Mouse (Mus musculus): ENCODE measurements around the gene Golga4. TPM values are rescaled to one million over a fixed set of nuclear protein-coding genes. Genes with fewer than 3 reads are reported as not detected.

The Golga4 gene
- polyA plus RNA-seq, 1 experiment from 2014 or later: 48.5 TPM

DNA sequence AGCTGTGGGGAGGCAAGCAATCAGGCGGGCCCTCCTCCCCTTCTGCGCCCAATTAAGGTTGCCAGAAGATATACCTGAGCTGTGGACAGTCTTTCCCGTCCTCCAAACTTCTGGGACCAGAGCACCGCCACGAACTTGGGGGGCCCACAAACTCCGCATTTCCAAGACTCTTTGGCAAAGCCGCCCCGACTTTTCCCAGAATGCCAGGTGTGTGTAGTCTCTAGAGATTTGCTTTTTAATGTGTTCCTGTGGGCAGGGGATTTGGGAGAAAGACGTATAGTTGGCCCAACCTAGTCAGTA lies 19.0 kb upstream of the Golga4 start:
- under 1% methylated on average over 9 of the region's 9 CpGs for WGBS
- Histone ChIP-seq H3K36me3 (ENCODE audit: control insufficient read depth, insufficient read depth, low read length) (no peaks in the 10 kb centered on the region), H3K9me3 (ENCODE audit: control insufficient read depth, low read length) (no peaks in the 10 kb centered on the region), H3K4me1 (ENCODE audit: control insufficient read depth, insufficient read depth, low read length) (peaks cover 20% of the 10 kb centered on the region), H3K9ac (ENCODE audit: low read length) (no peak overlapping the region), H3K27me3 (ENCODE audit: control insufficient read depth, insufficient read depth, low read length) (peaks cover 70% of the 10 kb centered on the region), H3K27ac (ENCODE audit: low read depth, low read length) (no peak overlapping the region), H3K4me3 (ENCODE audit: low read depth, low read length) (no peak overlapping the region), H3K4me2 (peak overlapping the region; percentile 29; the same call in 1 of the 2 replicates)
- DNase-seq (ENCODE audit: low spot score, missing footprints) (peak; percentile 93), ATAC-seq (ENCODE audit: low FRiP score) (no peak)

GRCm38 (mm10) chr9:118487636-118488035 lies 18.4 kb upstream of the Golga4 start:
- 0% methylated on average over 22 of the region's 22 CpGs for WGBS
- H3K4me3 ChIP-seq (ENCODE audit: low read depth, low read length): peak overlapping the region; percentile 23
- H3K4me2 ChIP-seq: peak overlapping the region; percentile 39
- DNase-seq (ENCODE audit: low spot score, missing footprints) (peak; percentile 95), ATAC-seq (ENCODE audit: low FRiP score) (no peak)
- no peak overlapping the region for H3K27ac ChIP-seq (ENCODE audit: low read depth, low read length)
- H3K27me3 ChIP-seq (ENCODE audit: control insufficient read depth, insufficient read depth, low read length): peaks cover 66% of the 10 kb centered on the region
- H3K9me3 ChIP-seq (ENCODE audit: control insufficient read depth, low read length): no peaks in the 10 kb centered on the region
- no peaks in the 10 kb centered on the region for H3K36me3 ChIP-seq (ENCODE audit: control insufficient read depth, insufficient read depth, low read length)
- H3K4me1 ChIP-seq (ENCODE audit: control insufficient read depth, insufficient read depth, low read length): peaks cover 20% of the 10 kb centered on the region
- no peak overlapping the region for H3K9ac ChIP-seq (ENCODE audit: low read length)

DNA sequence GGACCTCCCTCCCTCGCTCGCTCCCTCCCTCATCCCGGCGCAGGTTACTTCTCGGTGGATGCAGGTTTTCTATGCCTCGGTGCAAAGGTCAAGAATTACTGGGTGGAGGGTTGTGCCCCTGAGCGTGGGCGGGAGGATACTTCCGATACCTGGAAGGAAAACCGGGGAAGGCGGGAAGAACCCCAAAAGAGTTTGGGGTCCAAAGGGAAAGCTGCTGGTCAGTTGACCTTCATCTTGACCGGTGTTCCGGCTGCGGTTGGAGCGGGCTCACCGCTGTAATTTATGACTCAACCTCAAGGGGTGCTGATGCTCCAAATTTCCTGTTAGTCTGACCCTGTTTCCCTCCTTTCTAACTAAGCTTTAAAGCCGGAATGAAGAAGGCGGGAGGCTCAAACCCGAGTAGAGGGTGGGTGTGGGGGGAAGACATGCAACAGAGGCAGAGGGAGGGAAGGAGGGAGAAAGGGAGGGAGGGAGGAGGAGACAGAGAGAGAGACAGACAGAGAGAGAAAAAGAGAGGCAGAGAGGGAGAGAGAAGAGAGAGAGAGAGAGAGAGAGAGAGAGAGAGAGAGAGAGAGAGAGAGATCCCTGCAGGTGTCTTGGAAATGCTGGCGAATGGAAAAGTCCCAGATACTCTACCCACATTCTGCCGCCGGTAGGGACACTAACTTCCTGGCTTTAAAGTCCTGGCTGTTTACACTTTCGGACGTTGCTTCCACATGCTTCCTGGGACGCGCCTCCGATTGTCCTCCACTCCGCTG lies 17.8 kb upstream of the Golga4 start:
- Histone ChIP-seq H3K4me2 (peak overlapping the region; percentile 39), H3K27me3 (ENCODE audit: control insufficient read depth, insufficient read depth, low read length) (peaks cover 60% of the 10 kb centered on the region), H3K9me3 (ENCODE audit: control insufficient read depth, low read length) (no peaks in the 10 kb centered on the region), H3K4me1 (ENCODE audit: control insufficient read depth, insufficient read depth, low read length) (peaks cover 20% of the 10 kb centered on the region), H3K36me3 (ENCODE audit: control insufficient read depth, insufficient read depth, low read length) (no peaks in the 10 kb centered on the region), H3K9ac (ENCODE audit: low read length) (no peak overlapping the region), H3K27ac (ENCODE audit: low read depth, low read length) (no peak overlapping the region), H3K4me3 (ENCODE audit: low read depth, low read length) (peak overlapping the region; percentile 23)
- peak; percentile 96 for DNase-seq (ENCODE audit: low spot score, missing footprints)
- ATAC-seq (ENCODE audit: low FRiP score): peak; percentile 50; the same call in 1 of the 2 replicates
- 1% methylated on average over 28 of the region's 28 CpGs for WGBS

GRCm38 (mm10) chr9:118488896-118489578 lies 17.0 kb upstream of the Golga4 start:
- H3K36me3 ChIP-seq (ENCODE audit: control insufficient read depth, insufficient read depth, low read length): no peaks in the 10 kb centered on the region
- ATAC-seq (ENCODE audit: low FRiP score): no peak
- WGBS: under 1% methylated on average over 20 of the region's 20 CpGs
- peak overlapping the region; percentile 39 for H3K4me2 ChIP-seq
- H3K27me3 ChIP-seq (ENCODE audit: control insufficient read depth, insufficient read depth, low read length): peaks cover 53% of the 10 kb centered on the region
- no peak for DNase-seq (ENCODE audit: low spot score, missing footprints)
- peak overlapping the region; percentile 19 for H3K4me3 ChIP-seq (ENCODE audit: low read depth, low read length)
- no peak overlapping the region for H3K27ac ChIP-seq (ENCODE audit: low read depth, low read length)
- peaks cover 20% of the 10 kb centered on the region for H3K4me1 ChIP-seq (ENCODE audit: control insufficient read depth, insufficient read depth, low read length)
- H3K9ac ChIP-seq (ENCODE audit: low read length): 0 out of 2 replicates have a peak overlapping the region, but pooled peaks have one; percentile 14
- H3K9me3 ChIP-seq (ENCODE audit: control insufficient read depth, low read length): no peaks in the 10 kb centered on the region

GRCm38 (mm10) chr9:118489579-118490019 lies 16.5 kb upstream of the Golga4 start:
- H3K36me3 ChIP-seq (ENCODE audit: control insufficient read depth, insufficient read depth, low read length): no peaks in the 10 kb centered on the region
- H3K27ac ChIP-seq (ENCODE audit: low read depth, low read length): no peak overlapping the region
- H3K4me3 ChIP-seq (ENCODE audit: low read depth, low read length): peak overlapping the region; percentile 19; the same call in 1 of the 2 replicates
- H3K9me3 ChIP-seq (ENCODE audit: control insufficient read depth, low read length): no peaks in the 10 kb centered on the region
- peaks cover 20% of the 10 kb centered on the region for H3K4me1 ChIP-seq (ENCODE audit: control insufficient read depth, insufficient read depth, low read length)
- peak overlapping the region; percentile 39 for H3K4me2 ChIP-seq
- peak; percentile 98 for DNase-seq (ENCODE audit: low spot score, missing footprints)
- WGBS: under 1% methylated on average over 16 of the region's 16 CpGs
- peak; percentile 79 for ATAC-seq (ENCODE audit: low FRiP score)
- H3K9ac ChIP-seq (ENCODE audit: low read length): no peak overlapping the region
- H3K27me3 ChIP-seq (ENCODE audit: control insufficient read depth, insufficient read depth, low read length): peaks cover 48% of the 10 kb centered on the region

GRCm38 (mm10) chr9:118491195-118491594 lies 14.9 kb upstream of the Golga4 start:
- no peak for ATAC-seq (ENCODE audit: low FRiP score)
- Histone ChIP-seq H3K27me3 (ENCODE audit: control insufficient read depth, insufficient read depth, low read length) (peaks cover 32% of the 10 kb centered on the region), H3K4me3 (ENCODE audit: low read depth, low read length) (no peak overlapping the region)

DNA sequence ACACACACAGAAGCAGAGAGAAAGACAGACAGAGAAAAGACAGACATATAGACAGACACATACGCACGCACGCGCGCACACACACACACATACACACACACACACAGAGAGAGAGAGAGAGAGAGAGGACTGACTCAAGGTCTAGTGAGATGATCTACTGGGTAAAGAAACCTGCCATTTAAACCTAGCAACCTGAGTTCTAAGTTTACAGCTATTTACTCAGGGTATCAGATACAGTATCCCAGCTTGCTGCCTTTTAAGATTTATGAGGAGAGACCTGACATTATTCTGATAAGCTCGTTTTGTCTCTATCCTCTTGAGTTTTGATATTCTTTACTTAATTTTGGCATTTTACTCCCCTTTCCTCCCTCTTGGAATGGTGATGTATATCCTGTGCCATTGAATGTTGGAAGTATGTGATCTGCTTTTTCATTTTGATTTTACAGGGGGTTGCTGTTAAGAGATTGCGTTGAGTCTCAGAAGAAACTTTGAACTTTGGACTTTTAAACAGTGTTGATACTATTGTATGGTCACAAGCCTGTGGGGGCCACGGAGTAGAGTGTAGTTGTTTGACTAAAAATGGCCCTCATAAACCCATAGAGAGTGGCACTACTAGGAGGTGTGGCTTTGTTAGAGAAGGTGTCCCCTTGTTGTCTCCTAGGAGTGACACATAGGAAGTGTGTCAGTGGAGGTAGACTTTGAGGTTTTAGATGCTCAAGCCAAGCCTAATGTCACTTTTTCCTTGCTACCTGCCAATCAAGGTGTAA lies 13.0 kb upstream of the Golga4 start:
- H3K4me1 ChIP-seq (ENCODE audit: control insufficient read depth, insufficient read depth, low read length): peaks cover 4% of the 10 kb centered on the region
- H3K4me2 ChIP-seq: no peak overlapping the region
- no peak overlapping the region for H3K9ac ChIP-seq (ENCODE audit: low read length)
- no peak overlapping the region for H3K27ac ChIP-seq (ENCODE audit: low read depth, low read length)
- no peaks in the 10 kb centered on the region for H3K36me3 ChIP-seq (ENCODE audit: control insufficient read depth, insufficient read depth, low read length)
- no peaks in the 10 kb centered on the region for H3K9me3 ChIP-seq (ENCODE audit: control insufficient read depth, low read length)
- DNase-seq (ENCODE audit: low spot score, missing footprints) (no peak), ATAC-seq (ENCODE audit: low FRiP score) (no peak)
- no peak overlapping the region for H3K4me3 ChIP-seq (ENCODE audit: low read depth, low read length)
- 88% methylated on average over 8 of the region's 8 CpGs for WGBS
- H3K27me3 ChIP-seq (ENCODE audit: control insufficient read depth, insufficient read depth, low read length): peaks cover 12% of the 10 kb centered on the region

More at GRCm38 (mm10) chr9:118491195-118491594, 14.9 kb upstream of the Golga4 start:
- Histone ChIP-seq H3K27ac (ENCODE audit: low read depth, low read length) (no peak overlapping the region), H3K4me1 (ENCODE audit: control insufficient read depth, insufficient read depth, low read length) (peaks cover 20% of the 10 kb centered on the region), H3K36me3 (ENCODE audit: control insufficient read depth, insufficient read depth, low read length) (no peaks in the 10 kb centered on the region), H3K4me2 (no peak overlapping the region), H3K9ac (ENCODE audit: low read length) (no peak overlapping the region), H3K9me3 (ENCODE audit: control insufficient read depth, low read length) (no peaks in the 10 kb centered on the region)
- WGBS: 84% methylated on average over 4 of the region's 4 CpGs
- no peak for DNase-seq (ENCODE audit: low spot score, missing footprints)

GRCm38 (mm10) chr9:118494106-118494505 lies 12.0 kb upstream of the Golga4 start:
- Histone ChIP-seq H3K36me3 (ENCODE audit: control insufficient read depth, insufficient read depth, low read length) (no peaks in the 10 kb centered on the region), H3K9me3 (ENCODE audit: control insufficient read depth, low read length) (no peaks in the 10 kb centered on the region), H3K4me3 (ENCODE audit: low read depth, low read length) (no peak overlapping the region), H3K4me2 (no peak overlapping the region), H3K27me3 (ENCODE audit: control insufficient read depth, insufficient read depth, low read length) (peaks cover 2% of the 10 kb centered on the region; the same call in 1 of the 2 replicates), H3K9ac (ENCODE audit: low read length) (no peak overlapping the region), H3K27ac (ENCODE audit: low read depth, low read length) (no peak overlapping the region), H3K4me1 (ENCODE audit: control insufficient read depth, insufficient read depth, low read length) (no peaks in the 10 kb centered on the region; the same call in 1 of the 2 replicates)
- 91% methylated on average over 5 of the region's 5 CpGs for WGBS
- ATAC-seq (ENCODE audit: low FRiP score) (no peak), DNase-seq (ENCODE audit: low spot score, missing footprints) (no peak)
